Mouse (Mus musculus) thymus, postnatal 0 days (tissue): Measurements from ENCODE around the gene Elp6. TPM values are rescaled to one million over a fixed set of nuclear protein-coding genes. Genes with fewer than 3 reads are reported as not detected.

ENCODE experiments used
- DNase-seq: peaks from one replicate; pipeline ENCODE4 v3.0.0-alpha.2; 2015; ENCODE audit warnings: low spot score
- microRNA-seq: library from miRNA; unstranded; fragments of <30 nt; microRNA quantifications from one replicate; pipeline ENCODE4, GENCODE M21; 2016; ENCODE audit warnings: borderline number of aligned reads
- polyA plus RNA-seq: library from polyadenylated mRNA; unstranded; fragments of >200 nt; fragmentation: Nextera tagmentation; extraction: Ambion mirVana; gene quantifications from 2 replicates; pipeline ENCODE4 v1.2.1, GENCODE M21; 2015

Gene Elp6
- polyA plus RNA-seq, 1 experiment from 2014 or later: 20.5 TPM

GRCm38 (mm10) chr9:110351932-110352632 lies 47.1 kb downstream of the Elp6 start:
- DNase-seq: peak; percentile 44

- no peak for DNase-seq
Observed at GRCm38 (mm10) chr9:110358341-110358740, 53.4 kb downstream of the Elp6 start.

GRCm38 (mm10) chr9:110361299-110361698 lies 56.3 kb downstream of the Elp6 start:
- DNase-seq: no peak

GRCm38 (mm10) chr9:110362337-110362736 lies 57.4 kb downstream of the Elp6 start:
- DNase-seq: no peak

- no peak for DNase-seq
Observed at GRCm38 (mm10) chr9:110366746-110367145, 61.8 kb downstream of the Elp6 start.

GRCm38 (mm10) chr9:110369860-110370259 lies 64.9 kb downstream of the Elp6 start:
- no peak for DNase-seq

Small RNA genes lying within 50 kb of the gene (microRNA-seq; reads per million reads assigned to microRNA genes)
- gene Mir6236: 24.1 reads per million, percentile 29 among the genes with 10 or more reads in this experiment

Other genes with a start within 250 kb of the Elp6 start
- gene Smarcc1, start 187.5 kb upstream of the Elp6 start, polyA plus RNA-seq: 89.4 and 99.1 TPM in 2 replicates
- 101 and 104 TPM in 2 replicates for gene Dhx30, start 187.3 kb upstream of the Elp6 start, polyA plus RNA-seq
- gene Cspg5, start 61.4 kb upstream of the Elp6 start, polyA plus RNA-seq: 0.12 and 0.26 TPM in 2 replicates
- 33.5 and 33.9 TPM in 2 replicates for gene Scap, start 28.1 kb downstream of the Elp6 start, polyA plus RNA-seq
- 7.6 and 8.9 TPM in 2 replicates for gene Ptpn23, start 103.0 kb downstream of the Elp6 start, polyA plus RNA-seq
- 2.9 and 7.4 TPM in 2 replicates for gene Ngp, start 114.6 kb downstream of the Elp6 start, polyA plus RNA-seq
- 3.5 and 4.2 TPM in 2 replicates for gene Klhl18, start 171.5 kb downstream of the Elp6 start, polyA plus RNA-seq
- 1.2 and 1.4 TPM in 2 replicates for gene Kif9, start 171.8 kb downstream of the Elp6 start, polyA plus RNA-seq
- gene Setd2, start 227.4 kb downstream of the Elp6 start, polyA plus RNA-seq: 27.2 and 35.5 TPM in 2 replicates